Mouse (Mus musculus) liver, postnatal 0 days (tissue): ENCODE results near the gene Thsd7b.

Experiments used
- CTCF ChIP-seq: sonication (generic); IDR thresholded peaks from 2 replicates; pipeline ENCODE4 v1.5.1; 2016; ENCODE audit warnings: antibody characterized with exemption, low read depth
- EP300 ChIP-seq: IDR thresholded peaks from 2 replicates; pipeline ENCODE4 v1.6.1; 2016; ENCODE audit warnings: antibody characterized with exemption, low read depth, mild to moderate bottlenecking

GRCm38 (mm10) chr1:129586635-129587034, 313.5 kb downstream of the Thsd7b start:
- TF ChIP-seq CTCF, result no peak
- TF ChIP-seq EP300, result no peak
